Mouse (Mus musculus) testis, adult 2 months (tissue): ENCODE measurements around the gene Cdc25b. TPM values are rescaled to one million over a fixed set of nuclear protein-coding genes. Genes with fewer than 3 reads are reported as not detected.
A peak's percentile ranks its signal among the peaks of the same experiment; 100 is the strongest.

Experiments used
- H3K27ac ChIP-seq: fragments of 200-500 bp; 2 replicates; pipeline ENCODE4 v1.5.1; 2012; ENCODE audit warnings: low read depth, low read length; ENCODE audit not compliant: control insufficient read depth, insufficient read depth
- H3K27me3 ChIP-seq: fragments of 200-500 bp; 2 replicates; pipeline ENCODE4 v1.6.1; 2012; ENCODE audit warnings: mild to moderate bottlenecking, low read length, moderate library complexity; ENCODE audit not compliant: control insufficient read depth, insufficient read depth
- H3K36me3 ChIP-seq: fragments of 200-500 bp; 2 replicates; pipeline ENCODE4 v1.6.1; 2012; ENCODE audit warnings: mild to moderate bottlenecking, low read length; ENCODE audit not compliant: control insufficient read depth, insufficient read depth
- H3K4me1 ChIP-seq: fragments of 200-500 bp; 2 replicates; pipeline ENCODE4 v1.6.1; 2012; ENCODE audit warnings: low read length; ENCODE audit not compliant: control insufficient read depth, insufficient read depth
- H3K4me3 ChIP-seq: fragments of 200-500 bp; 2 replicates; pipeline ENCODE4 v1.5.1; 2012; ENCODE audit warnings: low read depth, mild to moderate bottlenecking, low read length, moderate library complexity, mixed read lengths; ENCODE audit not compliant: control insufficient read depth
- CTCF ChIP-seq: fragments of 200-500 bp; IDR thresholded peaks from 2 replicates; pipeline ENCODE4 v1.5.1; 2012; ENCODE audit warnings: low read depth, mild to moderate bottlenecking, inconsistent platforms, low read length, moderate library complexity; ENCODE audit not compliant: control insufficient read depth, insufficient read depth, insufficient replicate concordance
- POLR2A ChIP-seq: fragments of 200-500 bp; IDR thresholded peaks from 2 replicates; pipeline ENCODE4 v1.6.1; 2012; ENCODE audit warnings: low read depth, mild to moderate bottlenecking, inconsistent platforms, low read length, moderate library complexity; ENCODE audit not compliant: control insufficient read depth
- polyA plus RNA-seq: library from polyadenylated mRNA; depleted of rRNA; stranded (reverse); fragments of >200 nt; gene quantifications from 2 replicates; pipeline ENCODE4 v1.2.3, GENCODE M21; 2012

Gene Cdc25b
- polyA plus RNA-seq, 1 experiment = 2.9 TPM

- Histone ChIP-seq H3K4me3 (no peak overlapping the region), H3K4me1 (peaks cover 4% of the 10 kb centered on the region), H3K27me3 (no peaks in the 10 kb centered on the region), H3K27ac (no peak overlapping the region), H3K36me3 (0 out of 2 replicates have a peak, but pooled peaks cover under 1% of the 10 kb centered on the region)
- TF ChIP-seq CTCF = no peak
- TF ChIP-seq POLR2A = no peak
These were observed 20.6 kb upstream of the Cdc25b start for GRCm38 (mm10) chr2:131166172-131166571.

GRCm38 (mm10) chr2:131167984-131168383, 18.8 kb upstream of the Cdc25b start:
- peaks cover 6% of the 10 kb centered on the region for H3K4me1 ChIP-seq
- 0 out of 2 replicates have a peak, but pooled peaks cover 2% of the 10 kb centered on the region for H3K36me3 ChIP-seq
- H3K27ac ChIP-seq = no peak overlapping the region
- H3K4me3 ChIP-seq = no peak overlapping the region
- no peaks in the 10 kb centered on the region for H3K27me3 ChIP-seq
- TF ChIP-seq CTCF (no peak), POLR2A (no peak)

- TF ChIP-seq POLR2A (no peak), CTCF (no peak)
- 0 out of 2 replicates have a peak, but pooled peaks cover 2% of the 10 kb centered on the region for H3K36me3 ChIP-seq
- H3K27me3 ChIP-seq = no peaks in the 10 kb centered on the region
- H3K4me1 ChIP-seq = peaks cover 6% of the 10 kb centered on the region
- H3K27ac ChIP-seq = no peak overlapping the region
- H3K4me3 ChIP-seq = no peak overlapping the region
These were observed 17.8 kb upstream of the Cdc25b start for GRCm38 (mm10) chr2:131168914-131169313.

- TF ChIP-seq CTCF (no peak), POLR2A (no peak)
- Histone ChIP-seq H3K27me3 (no peaks in the 10 kb centered on the region), H3K36me3 (0 out of 2 replicates have a peak, but pooled peaks cover 2% of the 10 kb centered on the region), H3K4me1 (peaks cover 6% of the 10 kb centered on the region), H3K27ac (peak overlapping the region; percentile 23), H3K4me3 (peak overlapping the region; percentile 82)
These were observed 15.8 kb upstream of the Cdc25b start for GRCm38 (mm10) chr2:131170936-131171335.

- Histone ChIP-seq H3K4me3 (peak overlapping the region; percentile 82), H3K4me1 (peaks cover 6% of the 10 kb centered on the region), H3K36me3 (0 out of 2 replicates have a peak, but pooled peaks cover 2% of the 10 kb centered on the region), H3K27ac (no peak overlapping the region; the same call in 1 of the 2 replicates), H3K27me3 (no peaks in the 10 kb centered on the region)
- TF ChIP-seq POLR2A (0 out of 2 replicates have a peak, but pooled peaks have one; percentile 36), CTCF (no peak)
These were observed 15.2 kb upstream of the Cdc25b start for GRCm38 (mm10) chr2:131171401-131172104.

- TF ChIP-seq CTCF = no peak
- TF ChIP-seq POLR2A = no peak
- Histone ChIP-seq H3K36me3 (0 out of 2 replicates have a peak, but pooled peaks cover 2% of the 10 kb centered on the region), H3K4me3 (peak overlapping the region; percentile 82), H3K27me3 (no peaks in the 10 kb centered on the region), H3K4me1 (peaks cover 6% of the 10 kb centered on the region), H3K27ac (no peak overlapping the region)
These were observed 14.4 kb upstream of the Cdc25b start for GRCm38 (mm10) chr2:131172322-131172721.

- Histone ChIP-seq H3K4me1 (peaks cover 24% of the 10 kb centered on the region), H3K27me3 (no peaks in the 10 kb centered on the region)
These were observed 12.0 kb upstream of the Cdc25b start for GRCm38 (mm10) chr2:131174700-131175099.

More at GRCm38 (mm10) chr2:131174700-131175099, 12.0 kb upstream of the Cdc25b start:
- Histone ChIP-seq H3K36me3 (0 out of 2 replicates have a peak, but pooled peaks cover 2% of the 10 kb centered on the region), H3K4me3 (peak overlapping the region; percentile 97), H3K27ac (peak overlapping the region; percentile 84; the same call in 1 of the 2 replicates)
- TF ChIP-seq POLR2A = no peak
- no peak for TF ChIP-seq CTCF
